Mouse (Mus musculus) testis, adult 2 months (tissue): ENCODE measurements around the gene H2-Oa.

Experiments
- CTCF ChIP-seq: fragments of 200-500 bp; IDR thresholded peaks from 2 replicates; pipeline ENCODE4 v1.5.1; 2012; ENCODE audit warnings: low read depth, mild to moderate bottlenecking, inconsistent platforms, low read length, moderate library complexity; ENCODE audit not compliant: control insufficient read depth, insufficient read depth, insufficient replicate concordance
- POLR2A ChIP-seq: fragments of 200-500 bp; IDR thresholded peaks from 2 replicates; pipeline ENCODE4 v1.6.1; 2012; ENCODE audit warnings: low read depth, mild to moderate bottlenecking, inconsistent platforms, low read length, moderate library complexity; ENCODE audit not compliant: control insufficient read depth

DNA sequence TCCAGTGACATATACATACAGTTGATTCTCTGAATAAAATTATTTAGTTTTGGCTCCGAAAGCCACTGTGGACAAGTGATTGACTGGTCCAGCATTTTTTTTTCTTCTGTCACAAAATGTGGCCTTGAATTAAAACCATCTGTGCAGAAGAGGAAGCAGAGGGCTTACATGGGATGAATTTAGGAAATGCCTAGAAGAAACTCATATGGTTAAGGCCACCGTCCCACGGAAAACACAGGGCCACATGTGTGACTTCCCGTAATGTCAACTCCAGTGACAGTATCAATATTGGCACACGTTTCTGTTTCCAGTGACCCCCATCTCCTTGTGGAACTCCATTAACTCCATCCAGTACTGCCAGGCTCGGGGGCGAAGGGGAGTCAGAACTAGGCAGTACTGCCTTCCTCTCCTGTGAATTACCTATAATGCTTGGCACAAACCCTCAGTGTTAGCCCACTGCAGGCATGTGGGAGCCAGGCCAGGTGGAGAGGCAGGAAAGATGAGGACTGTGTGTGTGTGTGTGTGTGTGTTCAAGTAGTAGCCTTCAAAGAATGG is 50.4 kb downstream of the H2-Oa start:
- TF ChIP-seq CTCF (no peak), POLR2A (no peak)
